Mouse (Mus musculus): ENCODE data around the gene Map3k5. TPM values are rescaled to one million over a fixed set of nuclear protein-coding genes. Genes with fewer than 3 reads are reported as not detected.
A peak's percentile ranks its signal among the peaks of the same experiment; 100 is the strongest.

The Map3k5 gene
- polyA plus RNA-seq, 1 experiment from 2014 or later, result 4.2 TPM

- H3K9me3 ChIP-seq (replicated peaks; ENCODE audit: control insufficient read depth, low read length), result no peaks in the 10 kb centered on the region
- no peaks in the 10 kb centered on the region for H3K27me3 ChIP-seq (ENCODE audit: control insufficient read depth, insufficient read depth, low read length)
- 59% methylated on average over 5 of the region's 5 CpGs for WGBS (ENCODE audit: insufficient replicate concordance)
- peaks cover 10% of the 10 kb centered on the region; the same call in 1 of the 2 replicates for H3K4me1 ChIP-seq (ENCODE audit: control insufficient read depth, insufficient read depth, low read length)
- no peak overlapping the region for H3K4me3 ChIP-seq (ENCODE audit: low read depth, low read length)
- no peak overlapping the region for H3K9ac ChIP-seq (ENCODE audit: low read depth, low read length)
- H3K36me3 ChIP-seq (ENCODE audit: control insufficient read depth, insufficient read depth, low read length), result no peaks in the 10 kb centered on the region
- no peak for ATAC-seq (replicated peaks; ENCODE audit: insufficient number of reproducible peaks, low FRiP score, low TSS enrichment)
- H3K27ac ChIP-seq (ENCODE audit: low read depth, low read length), result no peak overlapping the region
- H3K4me2 ChIP-seq, result peak overlapping the region; percentile 2; the same call in 1 of the 2 replicates
Observed at GRCm38 (mm10) chr10:19978662-19979199, 44.5 kb downstream of the Map3k5 start.

GRCm38 (mm10) chr10:19987736-19988135, 53.5 kb downstream of the Map3k5 start:
- WGBS (ENCODE audit: insufficient replicate concordance), result 72% methylated on average over 9 of the region's 9 CpGs
- no peak for ATAC-seq (replicated peaks; ENCODE audit: insufficient number of reproducible peaks, low FRiP score, low TSS enrichment)
- Histone ChIP-seq H3K27ac (ENCODE audit: low read depth, low read length) (no peak overlapping the region), H3K27me3 (ENCODE audit: control insufficient read depth, insufficient read depth, low read length) (no peaks in the 10 kb centered on the region), H3K4me3 (ENCODE audit: low read depth, low read length) (no peak overlapping the region), H3K4me1 (ENCODE audit: control insufficient read depth, insufficient read depth, low read length) (peaks cover 8% of the 10 kb centered on the region), H3K9me3 (replicated peaks; ENCODE audit: control insufficient read depth, low read length) (no peaks in the 10 kb centered on the region), H3K36me3 (ENCODE audit: control insufficient read depth, insufficient read depth, low read length) (no peaks in the 10 kb centered on the region), H3K9ac (ENCODE audit: low read depth, low read length) (no peak overlapping the region), H3K4me2 (no peak overlapping the region)

GRCm38 (mm10) chr10:19989986-19990385, 55.7 kb downstream of the Map3k5 start:
- Histone ChIP-seq H3K27ac (ENCODE audit: low read depth, low read length) (no peak overlapping the region), H3K27me3 (ENCODE audit: control insufficient read depth, insufficient read depth, low read length) (no peaks in the 10 kb centered on the region; the same call in 1 of the 2 replicates), H3K4me2 (no peak overlapping the region), H3K4me1 (ENCODE audit: control insufficient read depth, insufficient read depth, low read length) (peaks cover 17% of the 10 kb centered on the region), H3K9me3 (replicated peaks; ENCODE audit: control insufficient read depth, low read length) (no peaks in the 10 kb centered on the region), H3K36me3 (ENCODE audit: control insufficient read depth, insufficient read depth, low read length) (no peaks in the 10 kb centered on the region), H3K9ac (ENCODE audit: low read depth, low read length) (no peak overlapping the region), H3K4me3 (ENCODE audit: low read depth, low read length) (no peak overlapping the region)
- no peak for ATAC-seq (replicated peaks; ENCODE audit: insufficient number of reproducible peaks, low FRiP score, low TSS enrichment)
- 66% methylated on average over 6 of the region's 6 CpGs for WGBS (ENCODE audit: insufficient replicate concordance)

- H3K4me3 ChIP-seq (ENCODE audit: low read depth, low read length), result no peak overlapping the region
- 48% methylated on average over 6 of the region's 6 CpGs for WGBS (ENCODE audit: insufficient replicate concordance)
- H3K27ac ChIP-seq (ENCODE audit: low read depth, low read length), result no peak overlapping the region
- peaks cover 19% of the 10 kb centered on the region for H3K4me1 ChIP-seq (ENCODE audit: control insufficient read depth, insufficient read depth, low read length)
- no peak overlapping the region for H3K9ac ChIP-seq (ENCODE audit: low read depth, low read length)
- no peaks in the 10 kb centered on the region; the same call in 1 of the 2 replicates for H3K27me3 ChIP-seq (ENCODE audit: control insufficient read depth, insufficient read depth, low read length)
- H3K36me3 ChIP-seq (ENCODE audit: control insufficient read depth, insufficient read depth, low read length), result no peaks in the 10 kb centered on the region
- H3K4me2 ChIP-seq, result no peak overlapping the region
- H3K9me3 ChIP-seq (replicated peaks; ENCODE audit: control insufficient read depth, low read length), result no peaks in the 10 kb centered on the region
- no peak for ATAC-seq (replicated peaks; ENCODE audit: insufficient number of reproducible peaks, low FRiP score, low TSS enrichment)
Observed at GRCm38 (mm10) chr10:19990638-19991037, 56.4 kb downstream of the Map3k5 start.

- no peak overlapping the region for H3K4me2 ChIP-seq
- no peaks in the 10 kb centered on the region for H3K9me3 ChIP-seq (replicated peaks; ENCODE audit: control insufficient read depth, low read length)
- no peak overlapping the region for H3K27ac ChIP-seq (ENCODE audit: low read depth, low read length)
- no peak for ATAC-seq (replicated peaks; ENCODE audit: insufficient number of reproducible peaks, low FRiP score, low TSS enrichment)
- no peak overlapping the region for H3K4me3 ChIP-seq (ENCODE audit: low read depth, low read length)
- no peak overlapping the region for H3K9ac ChIP-seq (ENCODE audit: low read depth, low read length)
- H3K36me3 ChIP-seq (ENCODE audit: control insufficient read depth, insufficient read depth, low read length), result no peaks in the 10 kb centered on the region
- 65% methylated on average over 3 of the region's 3 CpGs for WGBS (ENCODE audit: insufficient replicate concordance)
- peaks cover 19% of the 10 kb centered on the region for H3K4me1 ChIP-seq (ENCODE audit: control insufficient read depth, insufficient read depth, low read length)
- H3K27me3 ChIP-seq (ENCODE audit: control insufficient read depth, insufficient read depth, low read length), result no peaks in the 10 kb centered on the region; the same call in 1 of the 2 replicates
Observed at GRCm38 (mm10) chr10:19991237-19991865, 57.1 kb downstream of the Map3k5 start.

GRCm38 (mm10) chr10:19991866-19992252, 57.6 kb downstream of the Map3k5 start:
- no peak for ATAC-seq (replicated peaks; ENCODE audit: insufficient number of reproducible peaks, low FRiP score, low TSS enrichment)

GRCm38 (mm10) chr10:19994469-19995450, 60.5 kb downstream of the Map3k5 start:
- 48% methylated on average over 14 of the region's 14 CpGs for WGBS (ENCODE audit: insufficient replicate concordance)

More at GRCm38 (mm10) chr10:19991866-19992252, 57.6 kb downstream of the Map3k5 start:
- WGBS (ENCODE audit: insufficient replicate concordance), result 48% methylated on average over 3 of the region's 3 CpGs
- Histone ChIP-seq H3K36me3 (ENCODE audit: control insufficient read depth, insufficient read depth, low read length) (no peaks in the 10 kb centered on the region), H3K4me1 (ENCODE audit: control insufficient read depth, insufficient read depth, low read length) (peaks cover 19% of the 10 kb centered on the region), H3K9ac (ENCODE audit: low read depth, low read length) (no peak overlapping the region), H3K27ac (ENCODE audit: low read depth, low read length) (no peak overlapping the region), H3K4me2 (no peak overlapping the region), H3K4me3 (ENCODE audit: low read depth, low read length) (no peak overlapping the region), H3K9me3 (replicated peaks; ENCODE audit: control insufficient read depth, low read length) (no peaks in the 10 kb centered on the region), H3K27me3 (ENCODE audit: control insufficient read depth, insufficient read depth, low read length) (no peaks in the 10 kb centered on the region; the same call in 1 of the 2 replicates)

GRCm38 (mm10) chr10:19996151-19996550, 61.9 kb downstream of the Map3k5 start:
- Histone ChIP-seq H3K27ac (ENCODE audit: low read depth, low read length) (no peak overlapping the region), H3K9ac (ENCODE audit: low read depth, low read length) (no peak overlapping the region), H3K9me3 (replicated peaks; ENCODE audit: control insufficient read depth, low read length) (no peaks in the 10 kb centered on the region), H3K4me3 (ENCODE audit: low read depth, low read length) (no peak overlapping the region), H3K27me3 (ENCODE audit: control insufficient read depth, insufficient read depth, low read length) (no peaks in the 10 kb centered on the region; the same call in 1 of the 2 replicates), H3K4me2 (no peak overlapping the region), H3K4me1 (ENCODE audit: control insufficient read depth, insufficient read depth, low read length) (peaks cover 11% of the 10 kb centered on the region), H3K36me3 (ENCODE audit: control insufficient read depth, insufficient read depth, low read length) (no peaks in the 10 kb centered on the region)
- no peak for ATAC-seq (replicated peaks; ENCODE audit: insufficient number of reproducible peaks, low FRiP score, low TSS enrichment)
- WGBS (ENCODE audit: insufficient replicate concordance), result 79% methylated on average over 3 of the region's 3 CpGs

More at GRCm38 (mm10) chr10:19994469-19995450, 60.5 kb downstream of the Map3k5 start:
- Histone ChIP-seq H3K4me1 (ENCODE audit: control insufficient read depth, insufficient read depth, low read length) (peaks cover 19% of the 10 kb centered on the region), H3K27me3 (ENCODE audit: control insufficient read depth, insufficient read depth, low read length) (no peaks in the 10 kb centered on the region; the same call in 1 of the 2 replicates), H3K4me3 (ENCODE audit: low read depth, low read length) (no peak overlapping the region), H3K36me3 (ENCODE audit: control insufficient read depth, insufficient read depth, low read length) (no peaks in the 10 kb centered on the region), H3K27ac (ENCODE audit: low read depth, low read length) (no peak overlapping the region), H3K9me3 (replicated peaks; ENCODE audit: control insufficient read depth, low read length) (no peaks in the 10 kb centered on the region), H3K4me2 (no peak overlapping the region; the same call in 1 of the 2 replicates), H3K9ac (ENCODE audit: low read depth, low read length) (no peak overlapping the region)
- ATAC-seq (replicated peaks; ENCODE audit: insufficient number of reproducible peaks, low FRiP score, low TSS enrichment), result no peak; the same call in 1 of the 2 replicates

Data from heart, embryonic 11.5 days (tissue).